Mouse (Mus musculus): ENCODE measurements at regions not wholly inside any gene's neighbourhood (a gene's known extent, or its start where the extent isn't known, plus 50 kb on each side); places are given as distances from the start of the nearest gene placed in this dataset.

- no peak for DNase-seq
These were observed 54.0 kb upstream of the Cerkl start for GRCm38 (mm10) chr2:79510485-79511094.

- no peak for DNase-seq
These were observed 54.5 kb upstream of the Cerkl start for GRCm38 (mm10) chr2:79511108-79511507.

- DNase-seq = peak; percentile 85
These were observed 55.2 kb upstream of the Cerkl start for GRCm38 (mm10) chr2:79511676-79512323.

- DNase-seq = no peak
These were observed 55.8 kb upstream of the Cerkl start for GRCm38 (mm10) chr2:79512374-79512773.

GRCm38 (mm10) chr2:79513726-79514125, 57.1 kb upstream of the Cerkl start:
- no peak for DNase-seq

GRCm38 (mm10) chr2:79518046-79518750, 61.6 kb upstream of the Cerkl start:
- no peak for DNase-seq

- no peak for DNase-seq
These were observed 63.3 kb upstream of the Cerkl start for GRCm38 (mm10) chr2:79519799-79520449.

GRCm38 (mm10) chr2:79523441-79523840, 66.9 kb upstream of the Cerkl start:
- DNase-seq = no peak

GRCm38 (mm10) chr2:79527529-79527928, 70.9 kb upstream of the Cerkl start:
- DNase-seq = no peak

- no peak for DNase-seq
These were observed 71.9 kb upstream of the Cerkl start for GRCm38 (mm10) chr2:79528347-79528990.

- no peak for DNase-seq
These were observed 72.6 kb upstream of the Cerkl start for GRCm38 (mm10) chr2:79529185-79529584.

GRCm38 (mm10) chr2:79532610-79533160, 76.1 kb upstream of the Cerkl start:
- no peak for DNase-seq

GRCm38 (mm10) chr2:79537126-79537875, 80.7 kb upstream of the Cerkl start:
- DNase-seq = no peak

- peak; percentile 74 for DNase-seq
These were observed 83.8 kb upstream of the Cerkl start for GRCm38 (mm10) chr2:79540384-79540783.

GRCm38 (mm10) chr2:79542191-79542980, 85.8 kb upstream of the Cerkl start:
- DNase-seq = no peak

GRCm38 (mm10) chr2:79543456-79543855, 86.9 kb upstream of the Cerkl start:
- DNase-seq = peak; percentile 64

- DNase-seq = no peak
These were observed 87.6 kb upstream of the Cerkl start for GRCm38 (mm10) chr2:79543948-79544792.

- DNase-seq = peak; percentile 45
These were observed 88.2 kb upstream of the Cerkl start for GRCm38 (mm10) chr2:79544793-79545260.

GRCm38 (mm10) chr2:79546206-79546605, 88.9 kb upstream of the Itprid2 start:
- no peak for DNase-seq

- DNase-seq = no peak
These were observed 87.9 kb upstream of the Itprid2 start for GRCm38 (mm10) chr2:79547284-79547683.

Data from kidney, postnatal 14 days (tissue).